Mouse (Mus musculus) thymus, adult 2 months (tissue): ENCODE measurements at regions not wholly inside any gene's neighbourhood (a gene's known extent, or its start where the extent isn't known, plus 50 kb on each side); places are given as distances from the start of the nearest gene placed in this dataset.

ENCODE experiments used
- CTCF ChIP-seq: fragments of 200-500 bp; IDR thresholded peaks from 2 replicates; pipeline ENCODE4 v1.5.1; 2012; ENCODE audit warnings: mild to moderate bottlenecking, control low read depth, low read length, moderate library complexity, borderline replicate concordance; ENCODE audit not compliant: control insufficient read depth, poor library complexity, insufficient read depth; ENCODE audit errors: extremely low read depth
- POLR2A ChIP-seq: fragments of 200-500 bp; IDR thresholded peaks from 2 replicates; pipeline ENCODE4 v1.6.1; 2012; ENCODE audit warnings: mild to moderate bottlenecking, low read length, control low read depth, moderate library complexity; ENCODE audit not compliant: control insufficient read depth, poor library complexity, insufficient read depth; ENCODE audit errors: extremely low read depth

DNA sequence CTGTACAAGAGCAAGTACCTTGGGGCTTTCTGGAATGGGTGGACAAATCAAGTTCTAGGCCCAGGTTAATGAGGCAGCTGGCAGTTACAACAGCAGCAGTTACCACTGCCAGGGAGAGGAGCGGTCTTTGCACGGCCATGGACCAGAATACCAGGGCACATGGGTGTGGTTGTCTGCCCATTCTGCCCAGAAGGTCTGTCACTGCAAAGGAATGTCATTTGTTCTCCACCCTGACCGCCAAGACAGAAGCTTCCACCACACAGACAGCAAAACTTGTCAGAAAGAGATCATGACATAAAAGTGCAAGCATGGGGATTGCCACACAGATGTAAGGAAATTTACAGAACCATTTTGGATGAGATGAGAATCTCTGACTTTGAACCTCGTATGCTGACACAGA is 151.8 kb upstream of the Pabpc6 start:
- no peak for TF ChIP-seq CTCF
- TF ChIP-seq POLR2A = no peak
